Mouse (Mus musculus) midbrain, embryonic 16.5 days (tissue): ENCODE data around the gene Gm45902. TPM values are rescaled to one million over a fixed set of nuclear protein-coding genes. Genes with fewer than 3 reads are reported as not detected.

ENCODE experiments used
- ATAC-seq: fragments of 200-750 bp; cut with Nextera tagmentation; 2 replicates; pipeline ENCODE4 v1.8.0; 2017; ENCODE audit warnings: moderate TSS enrichment
- H3K27ac ChIP-seq: fragments of 300-500 bp; sonication (generic); 2 replicates; pipeline ENCODE4 v1.5.1; 2014; ENCODE audit warnings: mild to moderate bottlenecking, low read length, mixed read lengths
- H3K27me3 ChIP-seq: fragments of 300-500 bp; sonication (generic); 2 replicates; pipeline ENCODE4 v1.6.1; 2014; ENCODE audit warnings: low read depth, low read length, mixed read lengths; ENCODE audit not compliant: control insufficient read depth, insufficient read depth
- H3K36me3 ChIP-seq: fragments of 300-500 bp; sonication (generic); 2 replicates; pipeline ENCODE4 v1.6.1; 2014; ENCODE audit warnings: mild to moderate bottlenecking, low read length, moderate library complexity, mixed read lengths; ENCODE audit not compliant: control insufficient read depth, insufficient read depth
- H3K4me1 ChIP-seq: fragments of 300-500 bp; sonication (generic); 2 replicates; pipeline ENCODE4 v1.6.1; 2014; ENCODE audit warnings: mild to moderate bottlenecking, low read length, mixed read lengths; ENCODE audit not compliant: control insufficient read depth, insufficient read depth
- H3K4me2 ChIP-seq: fragments of 300-500 bp; sonication (generic); 2 replicates; pipeline ENCODE4 v1.6.1; 2014; ENCODE audit warnings: mild to moderate bottlenecking, low read length, mixed read lengths
- H3K4me3 ChIP-seq: fragments of 300-500 bp; sonication (generic); 2 replicates; pipeline ENCODE4 v1.5.1; 2014; ENCODE audit warnings: low read depth, mild to moderate bottlenecking, low read length, moderate library complexity, mixed read lengths
- H3K9ac ChIP-seq: fragments of 300-500 bp; sonication (generic); 2 replicates; pipeline ENCODE4 v1.6.1; 2014; ENCODE audit warnings: low read depth, low read length, mixed read lengths
- H3K9me3 ChIP-seq: fragments of 300-500 bp; sonication (generic); replicated peaks from 2 replicates; pipeline ENCODE4 v1.6.1; 2014; ENCODE audit warnings: mild to moderate bottlenecking, low read length, mixed read lengths; ENCODE audit not compliant: control insufficient read depth, poor library complexity, severe bottlenecking
- WGBS: fragments of 180-500 bp; shearing (Covaris S2); extraction: QIAGEN DNeasy Blood & Tissue Kit; methylation state at CpG from one replicate; pipeline ENCODE4 v1.1.7; 2014; 5-methylcytosine and 5-hydroxymethylcytosine counted together
- polyA plus RNA-seq: library from polyadenylated mRNA; unstranded; fragments of >200 nt; fragmentation: Nextera tagmentation; extraction: Ambion mirVana; gene quantifications from 2 replicates; pipeline ENCODE4 v1.2.1, GENCODE M21; 2015

Gene Gm45902
- polyA plus RNA-seq, 1 experiment from 2014 or later = 8.1 TPM

DNA sequence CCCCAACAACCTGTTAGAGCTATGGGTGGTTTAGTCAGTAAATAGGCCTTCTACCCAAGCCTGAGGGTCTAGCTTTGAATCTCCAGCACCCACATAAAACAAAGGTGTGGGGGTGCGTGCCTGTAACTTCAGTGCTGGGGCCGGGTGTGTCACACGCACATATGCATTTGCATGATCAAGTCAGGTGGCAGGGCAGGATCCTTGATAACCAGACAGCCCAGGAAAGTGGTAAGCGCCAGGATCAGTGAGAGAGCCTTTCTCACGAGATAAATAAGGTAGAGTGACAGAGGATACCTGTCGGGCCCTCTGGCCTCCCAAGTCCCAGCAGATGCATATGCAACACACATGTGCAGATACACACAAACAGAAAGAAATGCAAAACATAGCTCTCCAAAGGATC is 13.0 kb downstream of the Gm45902 start:
- H3K9ac ChIP-seq = no peak overlapping the region
- H3K27ac ChIP-seq = no peak overlapping the region
- WGBS = 94% methylated on average over 6 of the region's 6 CpGs
- H3K27me3 ChIP-seq = no peaks in the 10 kb centered on the region
- no peaks in the 10 kb centered on the region for H3K4me1 ChIP-seq
- no peak for ATAC-seq
- peaks cover 33% of the 10 kb centered on the region for H3K36me3 ChIP-seq
- no peak overlapping the region for H3K4me3 ChIP-seq
- H3K9me3 ChIP-seq = no peaks in the 10 kb centered on the region
- no peak overlapping the region for H3K4me2 ChIP-seq

GRCm38 (mm10) chr2:3493833-3494409 is 18.7 kb downstream of the Gm45902 start:
- H3K4me1 ChIP-seq = no peaks in the 10 kb centered on the region
- no peaks in the 10 kb centered on the region for H3K27me3 ChIP-seq
- H3K27ac ChIP-seq = no peak overlapping the region
- WGBS = 98% methylated on average over 3 of the region's 3 CpGs
- no peaks in the 10 kb centered on the region for H3K9me3 ChIP-seq
- H3K4me3 ChIP-seq = no peak overlapping the region
- no peak overlapping the region for H3K4me2 ChIP-seq
- peaks cover 47% of the 10 kb centered on the region for H3K36me3 ChIP-seq
- no peak for ATAC-seq
- H3K9ac ChIP-seq = no peak overlapping the region

- ATAC-seq = no peak
- Histone ChIP-seq H3K36me3 (peaks cover 26% of the 10 kb centered on the region), H3K27ac (no peak overlapping the region), H3K9ac (no peak overlapping the region), H3K27me3 (no peaks in the 10 kb centered on the region), H3K4me1 (no peaks in the 10 kb centered on the region), H3K9me3 (no peaks in the 10 kb centered on the region), H3K4me3 (no peak overlapping the region), H3K4me2 (no peak overlapping the region)
- 54% methylated on average over 3 of the region's 3 CpGs for WGBS
Observed at GRCm38 (mm10) chr2:3489816-3490215, 22.8 kb downstream of the Gm45902 start.

- H3K9ac ChIP-seq = no peak overlapping the region
- 88% methylated on average over 3 of the region's 3 CpGs for WGBS
- H3K4me1 ChIP-seq = peaks cover 6% of the 10 kb centered on the region
- no peak overlapping the region for H3K4me3 ChIP-seq
- H3K9me3 ChIP-seq = no peaks in the 10 kb centered on the region
- H3K27me3 ChIP-seq = no peaks in the 10 kb centered on the region
- H3K27ac ChIP-seq = no peak overlapping the region
- ATAC-seq = no peak
- no peak overlapping the region for H3K4me2 ChIP-seq
- no peaks in the 10 kb centered on the region for H3K36me3 ChIP-seq
Observed at GRCm38 (mm10) chr2:3480239-3480638, 32.4 kb downstream of the Gm45902 start.

DNA sequence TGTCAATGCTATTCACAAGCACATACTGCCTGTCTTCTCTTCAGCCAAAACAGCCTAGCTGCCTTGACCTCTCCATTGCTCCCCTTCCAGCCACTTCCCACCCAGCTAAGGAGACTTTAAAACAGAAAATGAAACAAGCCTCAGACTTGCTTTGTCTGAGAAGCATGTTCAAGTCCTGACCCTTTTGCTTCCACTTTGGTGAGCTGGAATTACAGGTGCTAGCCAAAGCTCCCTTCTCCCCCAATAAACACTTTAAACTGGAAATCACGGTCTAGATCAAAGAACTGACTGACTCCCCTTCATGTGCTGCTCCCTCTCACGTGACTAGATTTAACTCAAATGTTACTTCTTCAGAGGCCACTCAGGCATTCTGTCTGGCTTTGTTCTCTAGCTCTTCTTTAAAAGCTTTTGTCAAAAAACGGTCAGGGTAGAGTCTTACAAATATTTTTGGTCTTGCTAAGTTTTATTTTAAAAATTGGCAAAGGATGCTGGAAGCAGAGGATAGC is 36.8 kb downstream of the Gm45902 start:
- H3K4me2 ChIP-seq = peak overlapping the region; percentile 68
- H3K36me3 ChIP-seq = no peaks in the 10 kb centered on the region
- WGBS = 64% methylated on average over 3 of the region's 3 CpGs
- H3K9me3 ChIP-seq = no peaks in the 10 kb centered on the region
- H3K4me3 ChIP-seq = no peak overlapping the region
- no peak overlapping the region for H3K9ac ChIP-seq
- H3K27ac ChIP-seq = no peak overlapping the region
- ATAC-seq = no peak
- peaks cover 15% of the 10 kb centered on the region for H3K4me1 ChIP-seq
- H3K27me3 ChIP-seq = no peaks in the 10 kb centered on the region

DNA sequence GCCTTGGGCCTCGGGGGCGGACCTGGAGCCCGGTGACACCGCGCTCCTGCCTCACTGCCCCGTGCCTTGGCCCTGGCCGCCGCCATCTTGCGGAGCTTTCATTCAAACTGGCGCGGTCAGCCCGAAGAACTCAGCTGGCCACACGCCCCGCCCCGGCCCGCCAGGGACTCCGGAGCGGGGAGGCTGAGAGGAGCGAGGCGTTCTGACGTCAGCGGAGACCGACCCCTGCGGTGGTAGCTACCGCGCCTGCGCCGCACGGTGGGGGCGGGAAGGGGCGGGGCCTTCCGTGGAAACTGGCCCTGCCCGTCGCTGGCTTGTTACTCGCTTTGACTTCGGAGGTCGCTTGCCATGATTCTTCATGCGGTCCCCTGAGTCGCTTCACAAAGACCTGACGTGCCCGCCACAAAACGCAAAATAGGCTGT is 37.7 kb downstream of the Gm45902 start, which contains the start of gene Suv39h2:
Gene Suv39h2 (minus strand): TSS at position 171 of the 423 bp plus-strand sequence.
- ATAC-seq = peak; percentile 96
- WGBS = under 1% methylated on average over 42 of the region's 42 CpGs
- Histone ChIP-seq H3K4me1 (peaks cover 15% of the 10 kb centered on the region), H3K27me3 (no peaks in the 10 kb centered on the region), H3K36me3 (no peaks in the 10 kb centered on the region), H3K4me2 (peak within 1 kb of the TSS; percentile 68), H3K9me3 (no peaks in the 10 kb centered on the region), H3K9ac (peak within 1 kb of the TSS; percentile 76), H3K4me3 (peak within 1 kb of the TSS; percentile 97), H3K27ac (peak within 1 kb of the TSS; percentile 86)

GRCm38 (mm10) chr2:3474361-3474805 is 38.2 kb downstream of the Gm45902 start:
- H3K9ac ChIP-seq = peak overlapping the region; percentile 76
- WGBS = under 1% methylated on average over 46 of the region's 46 CpGs
- H3K36me3 ChIP-seq = no peaks in the 10 kb centered on the region
- H3K27me3 ChIP-seq = no peaks in the 10 kb centered on the region
- H3K4me3 ChIP-seq = peak overlapping the region; percentile 97
- H3K9me3 ChIP-seq = no peaks in the 10 kb centered on the region
- H3K4me1 ChIP-seq = peaks cover 15% of the 10 kb centered on the region
- ATAC-seq = peak; percentile 91
- peak overlapping the region; percentile 68 for H3K4me2 ChIP-seq
- peak overlapping the region; percentile 86 for H3K27ac ChIP-seq

GRCm38 (mm10) chr2:3473891-3474290 is 38.7 kb downstream of the Gm45902 start:
- no peak for ATAC-seq
- WGBS = under 1% methylated on average over 12 of the region's 12 CpGs
- Histone ChIP-seq H3K4me2 (peak overlapping the region; percentile 68), H3K9ac (peak overlapping the region; percentile 76), H3K27me3 (no peaks in the 10 kb centered on the region), H3K4me3 (peak overlapping the region; percentile 97), H3K9me3 (no peaks in the 10 kb centered on the region), H3K27ac (peak overlapping the region; percentile 86), H3K4me1 (peaks cover 15% of the 10 kb centered on the region), H3K36me3 (no peaks in the 10 kb centered on the region)

DNA sequence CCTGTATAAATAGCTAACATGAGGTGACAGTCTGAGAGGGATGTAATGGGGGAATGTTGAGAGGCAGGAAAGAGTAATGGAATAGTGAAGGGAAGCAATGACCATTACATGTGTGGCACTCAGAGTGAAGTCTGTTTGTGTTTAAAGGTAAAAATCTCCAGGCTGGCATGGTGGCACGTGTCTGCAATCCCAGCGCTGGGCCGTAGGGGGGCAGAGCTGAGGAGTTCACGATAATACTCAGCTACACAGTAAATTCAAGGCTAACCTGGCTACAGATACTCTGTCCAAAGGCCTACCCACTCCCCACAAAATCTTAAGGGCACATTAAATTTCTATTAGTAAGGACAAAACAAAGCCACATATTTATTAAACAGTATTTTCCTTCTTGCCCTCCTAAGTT is 56.0 kb downstream of the Gm45902 start:
- Histone ChIP-seq H3K36me3 (peaks cover 10% of the 10 kb centered on the region), H3K4me3 (no peak overlapping the region), H3K9ac (no peak overlapping the region), H3K27ac (no peak overlapping the region), H3K9me3 (no peaks in the 10 kb centered on the region), H3K4me2 (no peak overlapping the region), H3K27me3 (no peaks in the 10 kb centered on the region), H3K4me1 (no peaks in the 10 kb centered on the region)
- 87% methylated on average over 4 of the region's 4 CpGs for WGBS
- no peak for ATAC-seq
